Mouse (Mus musculus) ES-E14 (cell line): ENCODE results near the gene Shq1.

ENCODE experiments used
- MAFK ChIP-seq: IDR thresholded peaks from 2 replicates; pipeline ENCODE4 v1.6.1; 2014; ENCODE audit warnings: mild to moderate bottlenecking, low read depth, low read length, inconsistent platforms; ENCODE audit not compliant: insufficient read depth
- ZNF384 ChIP-seq: IDR thresholded peaks from 2 replicates; pipeline ENCODE4 v1.6.1; 2012; ENCODE audit warnings: low read depth, low read length, inconsistent platforms

- TF ChIP-seq MAFK (no peak), ZNF384 (no peak)
Measured at GRCm38 (mm10) chr6:100526066-100526465, 144.9 kb downstream of the Shq1 start.
